In genomic region chr7:28949298-28949697, GRCm38 (mm10) we compare ENCODE assay signal across 15 mouse cellular contexts. TPM values are rescaled to one million over a fixed set of nuclear protein-coding genes. Genes with fewer than 3 reads are reported as not detected.
A peak's percentile ranks its signal among the peaks of the same experiment; 100 is the strongest.
DNase-seq lines count a peak whose midpoint lies in the region; ATAC-seq and TF ChIP-seq lines count a peak whose summit lies in the region.
"Had no signal": no experiment of that assay in that cellular context is flagged by ENCODE, and none has a peak within 500 bp of the region (broad histone marks: within the 10 kb centered on the region; RNA-seq: fewer than 3 reads in every experiment).

No protein-coding gene starts in this region.

- H3K9me3 ChIP-seq in heart, embryonic 12.5 days (replicated peaks), result no peaks in the 10 kb centered on the region
- no peaks in the 10 kb centered on the region for H3K9me3 ChIP-seq in liver, embryonic 12.5 days (replicated peaks)
- no peaks in the 10 kb centered on the region for H3K9me3 ChIP-seq in stomach, embryonic 14.5 days (ENCODE audit: control insufficient read depth, low read depth, low read length)
- no peaks in the 10 kb centered on the region for H3K9me3 ChIP-seq in forebrain, embryonic 11.5 days (ENCODE audit: control insufficient read depth, low read length)

- no peaks in the 10 kb centered on the region for H3K27me3 ChIP-seq in heart, embryonic 12.5 days (replicated peaks)
- H3K27me3 ChIP-seq in liver, embryonic 12.5 days (replicated peaks), result no peaks in the 10 kb centered on the region
- H3K27me3 ChIP-seq in stomach, embryonic 14.5 days (ENCODE audit: control insufficient read depth, insufficient read depth, low read length), result no peaks in the 10 kb centered on the region
- H3K27me3 ChIP-seq in forebrain, embryonic 11.5 days (ENCODE audit: control insufficient read depth, insufficient read depth, low read length), result no peaks in the 10 kb centered on the region

- H3K27ac ChIP-seq in heart, embryonic 12.5 days (ENCODE audit: poor library complexity, severe bottlenecking), result peak overlapping the region; percentile 99
- 0 out of 2 replicates have a peak overlapping the region, but pooled peaks have one; percentile 12 for H3K27ac ChIP-seq in liver, embryonic 12.5 days
- peak overlapping the region; percentile 100 for H3K27ac ChIP-seq in embryonic fibroblast, embryonic 13.5 days (ENCODE audit: insufficient read depth, low read length)
- H3K27ac ChIP-seq in stomach, embryonic 14.5 days (ENCODE audit: low read length), result peak overlapping the region; percentile 72
- H3K27ac ChIP-seq in forebrain, embryonic 11.5 days (ENCODE audit: low read depth, low read length), result no peak overlapping the region
- H3K27ac ChIP-seq: macrophage had no signal

- H3K4me3 ChIP-seq in heart, embryonic 12.5 days, result no peak overlapping the region
- no peak overlapping the region for H3K4me3 ChIP-seq in liver, embryonic 12.5 days
- no peak overlapping the region for H3K4me3 ChIP-seq in embryonic fibroblast, embryonic 13.5 days (ENCODE audit: insufficient read depth, low read length)
- H3K4me3 ChIP-seq in stomach, embryonic 14.5 days (ENCODE audit: low read depth, low read length), result no peak overlapping the region
- no peak overlapping the region for H3K4me3 ChIP-seq in forebrain, embryonic 11.5 days (ENCODE audit: low read depth, low read length)

- TF ChIP-seq POLR2A in embryonic fibroblast, embryonic 13.5 days (IDR thresholded peaks at IDR 0.05; ENCODE audit: low read depth, low read length), result no peak

- no peak for TF ChIP-seq CTCF in embryonic fibroblast, embryonic 13.5 days (IDR thresholded peaks at IDR 0.05; ENCODE audit: borderline replicate concordance, insufficient read depth, low read length)

- H3K36me3 ChIP-seq in heart, embryonic 12.5 days, result peaks cover 23% of the 10 kb centered on the region; the same call in 1 of the 2 replicates
- peaks cover 60% of the 10 kb centered on the region for H3K36me3 ChIP-seq in liver, embryonic 12.5 days
- H3K36me3 ChIP-seq in stomach, embryonic 14.5 days (ENCODE audit: control insufficient read depth, insufficient read depth, low read length), result peaks cover 7% of the 10 kb centered on the region; the same call in 1 of the 2 replicates
- no peaks in the 10 kb centered on the region for H3K36me3 ChIP-seq in forebrain, embryonic 11.5 days (ENCODE audit: control insufficient read depth, insufficient read depth, low read length)

- no peak for ATAC-seq in heart, embryonic 12.5 days (ENCODE audit: insufficient number of reproducible peaks, low FRiP score)
- no peak for ATAC-seq in liver, embryonic 12.5 days
- no peak for ATAC-seq in stomach, embryonic 14.5 days (ENCODE audit: insufficient number of reproducible peaks, insufficient read depth, low FRiP score, low read depth)
- no peak for ATAC-seq in forebrain, embryonic 11.5 days (replicated peaks; ENCODE audit: low FRiP score)
- ATAC-seq: forebrain, postnatal 0 days had no signal

- DNase-seq in heart, adult 9 months (ENCODE audit: low spot score in 2 of 2), result no peak
- DNase-seq in liver, result no peak
- DNase-seq in forebrain, embryonic 11.5 days (ENCODE audit: low spot score), result no peak
- DNase-seq in T-cell, adult 2 months (ENCODE audit: low spot score), result no peak
- DNase-seq: adrenal gland, postnatal 25 days; cerebellum, adult 11 months; forebrain, postnatal 0 days; gastrocnemius, postnatal 36 days; kidney, postnatal 36 days; thymus, adult 2 months had no signal

- 0 out of 2 replicates have a peak overlapping the region, but pooled peaks have one; percentile 5 for H3K4me2 ChIP-seq in heart, embryonic 12.5 days
- H3K4me2 ChIP-seq in liver, embryonic 12.5 days, result no peak overlapping the region
- H3K4me2 ChIP-seq in stomach, embryonic 14.5 days (replicated peaks; ENCODE audit: low read depth, low read length), result no peak overlapping the region
- no peak overlapping the region for H3K4me2 ChIP-seq in forebrain, embryonic 11.5 days (ENCODE audit: low read depth, low read length, severe bottlenecking)

- H3K4me1 ChIP-seq in heart, embryonic 12.5 days (replicated peaks), result peaks cover 95% of the 10 kb centered on the region
- H3K4me1 ChIP-seq in liver, embryonic 12.5 days, result peaks cover 100% of the 10 kb centered on the region
- H3K4me1 ChIP-seq in embryonic fibroblast, embryonic 13.5 days (ENCODE audit: control insufficient read depth, insufficient read depth, low read length), result peaks cover 63% of the 10 kb centered on the region
- H3K4me1 ChIP-seq in stomach, embryonic 14.5 days (ENCODE audit: control insufficient read depth, insufficient read depth, low read length), result peaks cover 84% of the 10 kb centered on the region
- peaks cover 29% of the 10 kb centered on the region for H3K4me1 ChIP-seq in forebrain, embryonic 11.5 days (replicated peaks; ENCODE audit: control insufficient read depth, insufficient read depth, low read length)

- 72% methylated on average over 2 of the region's 2 CpGs for WGBS in heart, embryonic 12.5 days
- 79% methylated on average over 2 of the region's 2 CpGs for WGBS in liver, embryonic 12.5 days (ENCODE audit: insufficient replicate concordance)
- WGBS in stomach, embryonic 14.5 days, result 55% methylated on average over 2 of the region's 2 CpGs
- WGBS in forebrain, embryonic 11.5 days, result 79% methylated on average over 2 of the region's 2 CpGs

- H3K9ac ChIP-seq in heart, embryonic 12.5 days, result peak overlapping the region; percentile 21; the same call in 1 of the 2 replicates
- no peak overlapping the region; the same call in 1 of the 2 replicates for H3K9ac ChIP-seq in liver, embryonic 12.5 days
- no peak overlapping the region for H3K9ac ChIP-seq in stomach, embryonic 14.5 days (replicated peaks; ENCODE audit: low read depth, low read length)
- H3K9ac ChIP-seq in forebrain, embryonic 11.5 days (ENCODE audit: low read length), result no peak overlapping the region
- H3K9ac ChIP-seq: forebrain, postnatal 0 days had no signal

RNA-seq across cellular contexts. Expression of gene Actn4, which starts 12.8 kb away (rescaled TPM):
- 317 and 318 TPM in 2 replicates for polyA plus RNA-seq in heart, embryonic 12.5 days (2016; fragmentation: Nextera tagmentation; extraction: Ambion mirVana)
- polyA plus RNA-seq in liver, embryonic 12.5 days (2016; fragmentation: Nextera tagmentation; extraction: Ambion mirVana), result 165 and 166 TPM in 2 replicates
- 446 and 575 TPM in 2 replicates for polyA plus RNA-seq in embryonic fibroblast, embryonic 13.5 days (2011; ENCODE audit: insufficient read length, low read depth, missing spikeins)
- 272 and 280 TPM in 2 replicates for polyA plus RNA-seq in stomach, embryonic 14.5 days (2014; fragmentation: Nextera tagmentation; extraction: Ambion mirVana)
- polyA plus RNA-seq in forebrain, embryonic 11.5 days (2014; fragmentation: Nextera tagmentation; extraction: Ambion mirVana), result 182 and 199 TPM in 2 replicates

RNA-seq across cellular contexts. Expression of gene Eif3k, which starts 32.4 kb away (rescaled TPM):
- 254 and 255 TPM in 2 replicates for polyA plus RNA-seq in heart, embryonic 12.5 days (2016; fragmentation: Nextera tagmentation; extraction: Ambion mirVana)
- polyA plus RNA-seq in liver, embryonic 12.5 days (2016; fragmentation: Nextera tagmentation; extraction: Ambion mirVana), result 325 and 336 TPM in 2 replicates
- 328 and 347 TPM in 2 replicates for polyA plus RNA-seq in embryonic fibroblast, embryonic 13.5 days (2011; ENCODE audit: insufficient read length, low read depth, missing spikeins)
- 413 and 444 TPM in 2 replicates for polyA plus RNA-seq in stomach, embryonic 14.5 days (2014; fragmentation: Nextera tagmentation; extraction: Ambion mirVana)
- polyA plus RNA-seq in forebrain, embryonic 11.5 days (2014; fragmentation: Nextera tagmentation; extraction: Ambion mirVana), result 341 and 343 TPM in 2 replicates

RNA-seq across cellular contexts. Expression of gene Map4k1, which starts 32.6 kb away (rescaled TPM):
- polyA plus RNA-seq in heart, embryonic 12.5 days (2016; fragmentation: Nextera tagmentation; extraction: Ambion mirVana), result 5.8 and 6.5 TPM in 2 replicates
- polyA plus RNA-seq in liver, embryonic 12.5 days (2016; fragmentation: Nextera tagmentation; extraction: Ambion mirVana), result 33.3 and 35.0 TPM in 2 replicates
- 2.0 and 2.2 TPM in 2 replicates for polyA plus RNA-seq in embryonic fibroblast, embryonic 13.5 days (2011; ENCODE audit: insufficient read length, low read depth, missing spikeins)
- polyA plus RNA-seq in stomach, embryonic 14.5 days (2014; fragmentation: Nextera tagmentation; extraction: Ambion mirVana), result 8.5 and 11.3 TPM in 2 replicates
- polyA plus RNA-seq in forebrain, embryonic 11.5 days (2014; fragmentation: Nextera tagmentation; extraction: Ambion mirVana), result 5.9 and 6.4 TPM in 2 replicates
